Mouse (Mus musculus): Measurements from ENCODE around the gene Atf1.

DNA sequence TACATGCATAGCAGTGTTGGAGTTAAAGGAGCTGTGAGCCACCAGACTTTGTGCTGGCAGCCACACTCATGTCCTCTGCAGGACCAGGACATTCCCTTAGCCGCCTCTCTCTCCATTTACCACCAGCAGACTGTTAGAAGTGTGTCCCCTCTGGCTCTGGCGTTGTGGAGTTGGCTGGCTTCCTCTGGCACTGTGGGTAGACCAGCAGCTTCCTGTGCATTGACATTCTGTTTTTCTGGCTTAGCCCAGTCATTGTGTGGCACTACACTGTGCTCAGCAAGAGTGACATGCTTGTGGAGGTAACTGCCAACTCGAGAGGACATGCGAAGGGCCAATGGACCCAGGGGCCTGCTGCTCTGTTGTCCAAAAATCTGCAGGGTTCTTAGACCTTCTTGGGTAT lies 47.4 kb upstream of the Atf1 start:
- TF ChIP-seq CTCF (IDR thresholded peaks at IDR 0.05; ENCODE audit: insufficient read depth, low read depth, low read length) (no peak), POLR2A (IDR thresholded peaks at IDR 0.05; ENCODE audit: insufficient read depth, low read depth, low read length) (no peak)

All from olfactory bulb, adult 2 months (tissue).